Mouse (Mus musculus): ENCODE results near the gene Zdhhc19. TPM values are rescaled to one million over a fixed set of nuclear protein-coding genes. Genes with fewer than 3 reads are reported as not detected.

Gene Zdhhc19
- polyA plus RNA-seq, 1 experiment from 2014 or later = not detected

- peak; percentile 43; the same call in 1 of the 2 replicates for ATAC-seq (ENCODE audit: low FRiP score, low TSS enrichment)
- Histone ChIP-seq H3K27me3 (ENCODE audit: insufficient read depth, low read length) (peaks cover 4% of the 10 kb centered on the region), H3K4me3 (ENCODE audit: low read length) (no peak overlapping the region), H3K4me1 (ENCODE audit: insufficient read depth, low read length) (no peaks in the 10 kb centered on the region), H3K4me2 (replicated peaks; ENCODE audit: low read depth, low read length) (no peak overlapping the region), H3K9me3 (ENCODE audit: low read length) (no peaks in the 10 kb centered on the region), H3K9ac (replicated peaks; ENCODE audit: low read length) (no peak overlapping the region), H3K27ac (ENCODE audit: low read length) (no peak overlapping the region), H3K36me3 (ENCODE audit: insufficient read depth, low read length) (no peaks in the 10 kb centered on the region)
- WGBS = 45% methylated on average over 6 of the region's 6 CpGs
These were observed 7.6 kb downstream of the Zdhhc19 start for GRCm38 (mm10) chr16:32503633-32504032.

DNA sequence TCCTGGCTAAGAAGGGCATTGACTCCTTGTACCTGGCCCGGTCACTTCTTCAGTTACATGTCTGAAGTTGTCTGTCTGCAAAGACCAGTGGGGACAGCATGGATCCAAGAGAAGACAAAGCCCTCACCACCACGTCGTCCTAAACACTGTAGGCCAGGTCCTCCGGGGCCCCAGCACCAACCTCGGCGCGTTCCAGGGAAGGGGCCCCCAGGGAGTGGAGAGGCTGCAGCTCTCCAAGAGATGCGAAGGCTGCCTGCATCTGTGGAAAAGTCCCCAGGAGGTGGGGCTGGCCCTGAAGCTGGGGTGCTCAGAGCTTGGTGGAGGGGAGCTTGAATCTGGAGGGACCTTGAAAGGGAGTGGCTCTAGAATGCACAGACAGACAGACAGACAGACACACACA, 10.2 kb downstream of the Zdhhc19 start:
- H3K36me3 ChIP-seq (ENCODE audit: insufficient read depth, low read length) = no peaks in the 10 kb centered on the region
- no peaks in the 10 kb centered on the region for H3K4me1 ChIP-seq (ENCODE audit: insufficient read depth, low read length)
- H3K27ac ChIP-seq (ENCODE audit: low read length) = no peak overlapping the region
- H3K27me3 ChIP-seq (ENCODE audit: insufficient read depth, low read length) = no peaks in the 10 kb centered on the region
- no peak overlapping the region for H3K4me2 ChIP-seq (replicated peaks; ENCODE audit: low read depth, low read length)
- ATAC-seq (ENCODE audit: low FRiP score, low TSS enrichment) = no peak
- WGBS = 78% methylated on average over 8 of the region's 8 CpGs
- no peak overlapping the region for H3K4me3 ChIP-seq (ENCODE audit: low read length)
- no peak overlapping the region for H3K9ac ChIP-seq (replicated peaks; ENCODE audit: low read length)
- H3K9me3 ChIP-seq (ENCODE audit: low read length) = no peaks in the 10 kb centered on the region

DNA sequence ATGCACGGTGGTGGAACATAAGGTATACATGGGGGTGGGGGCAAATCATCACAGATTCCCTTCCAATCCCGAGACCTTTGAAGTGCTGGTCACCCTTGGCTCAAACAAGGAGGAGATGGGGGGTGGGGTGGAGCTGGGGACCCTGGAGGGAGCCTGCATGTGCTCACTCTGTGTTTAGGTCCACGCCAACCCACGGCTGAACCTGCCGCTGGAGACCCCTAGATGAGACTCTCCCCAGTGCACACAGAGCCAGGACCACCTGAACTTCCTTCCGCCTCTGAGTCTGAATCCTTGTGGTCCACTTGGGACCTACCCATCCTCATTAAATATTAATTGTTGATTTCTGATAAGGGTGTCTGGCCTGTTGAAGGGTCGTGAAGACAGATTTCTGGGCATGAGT, 10.8 kb downstream of the Zdhhc19 start:
- H3K4me3 ChIP-seq (ENCODE audit: low read length) = no peak overlapping the region
- no peaks in the 10 kb centered on the region for H3K9me3 ChIP-seq (ENCODE audit: low read length)
- no peak overlapping the region for H3K4me2 ChIP-seq (replicated peaks; ENCODE audit: low read depth, low read length)
- H3K27me3 ChIP-seq (ENCODE audit: insufficient read depth, low read length) = no peaks in the 10 kb centered on the region
- H3K9ac ChIP-seq (replicated peaks; ENCODE audit: low read length) = no peak overlapping the region
- H3K27ac ChIP-seq (ENCODE audit: low read length) = no peak overlapping the region
- no peak for ATAC-seq (ENCODE audit: low FRiP score, low TSS enrichment)
- WGBS = 79% methylated on average over 7 of the region's 7 CpGs
- no peaks in the 10 kb centered on the region for H3K36me3 ChIP-seq (ENCODE audit: insufficient read depth, low read length)
- no peaks in the 10 kb centered on the region for H3K4me1 ChIP-seq (ENCODE audit: insufficient read depth, low read length)

DNA sequence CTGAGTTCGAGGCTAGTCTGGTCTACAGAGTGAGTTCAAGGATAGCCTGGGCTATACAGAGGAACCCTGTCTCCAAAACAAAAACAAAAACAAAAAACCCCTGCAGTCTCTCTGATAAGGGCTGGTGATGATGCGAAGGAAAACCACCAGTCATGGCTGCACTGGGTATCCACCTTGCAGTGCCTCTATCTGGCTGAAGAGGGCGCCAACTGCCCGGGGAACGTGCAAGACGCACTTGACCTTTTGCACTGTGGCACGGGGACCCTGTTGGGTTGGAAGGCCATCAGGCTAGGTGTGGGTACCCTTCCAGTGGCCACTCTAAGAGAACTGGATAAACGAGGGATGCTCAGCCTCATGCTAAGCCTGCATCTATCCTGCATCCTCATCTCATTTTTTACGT, 11.3 kb downstream of the Zdhhc19 start:
- H3K9ac ChIP-seq (replicated peaks; ENCODE audit: low read length) = no peak overlapping the region
- H3K9me3 ChIP-seq (ENCODE audit: low read length) = no peaks in the 10 kb centered on the region
- ATAC-seq (ENCODE audit: low FRiP score, low TSS enrichment) = no peak
- no peaks in the 10 kb centered on the region for H3K36me3 ChIP-seq (ENCODE audit: insufficient read depth, low read length)
- no peak overlapping the region for H3K4me3 ChIP-seq (ENCODE audit: low read length)
- H3K4me2 ChIP-seq (replicated peaks; ENCODE audit: low read depth, low read length) = no peak overlapping the region
- H3K27ac ChIP-seq (ENCODE audit: low read length) = no peak overlapping the region
- no peaks in the 10 kb centered on the region for H3K27me3 ChIP-seq (ENCODE audit: insufficient read depth, low read length)
- 21% methylated on average over 9 of the region's 9 CpGs for WGBS
- H3K4me1 ChIP-seq (ENCODE audit: insufficient read depth, low read length) = no peaks in the 10 kb centered on the region

GRCm38 (mm10) chr16:32508035-32508434, 12.0 kb downstream of the Zdhhc19 start:
- WGBS = 91% methylated on average over 5 of the region's 5 CpGs
- Histone ChIP-seq H3K4me1 (ENCODE audit: insufficient read depth, low read length) (no peaks in the 10 kb centered on the region), H3K27me3 (ENCODE audit: insufficient read depth, low read length) (no peaks in the 10 kb centered on the region), H3K36me3 (ENCODE audit: insufficient read depth, low read length) (no peaks in the 10 kb centered on the region), H3K9me3 (ENCODE audit: low read length) (no peaks in the 10 kb centered on the region), H3K4me3 (ENCODE audit: low read length) (no peak overlapping the region), H3K4me2 (replicated peaks; ENCODE audit: low read depth, low read length) (no peak overlapping the region), H3K9ac (replicated peaks; ENCODE audit: low read length) (no peak overlapping the region), H3K27ac (ENCODE audit: low read length) (no peak overlapping the region)
- no peak for ATAC-seq (ENCODE audit: low FRiP score, low TSS enrichment)

DNA sequence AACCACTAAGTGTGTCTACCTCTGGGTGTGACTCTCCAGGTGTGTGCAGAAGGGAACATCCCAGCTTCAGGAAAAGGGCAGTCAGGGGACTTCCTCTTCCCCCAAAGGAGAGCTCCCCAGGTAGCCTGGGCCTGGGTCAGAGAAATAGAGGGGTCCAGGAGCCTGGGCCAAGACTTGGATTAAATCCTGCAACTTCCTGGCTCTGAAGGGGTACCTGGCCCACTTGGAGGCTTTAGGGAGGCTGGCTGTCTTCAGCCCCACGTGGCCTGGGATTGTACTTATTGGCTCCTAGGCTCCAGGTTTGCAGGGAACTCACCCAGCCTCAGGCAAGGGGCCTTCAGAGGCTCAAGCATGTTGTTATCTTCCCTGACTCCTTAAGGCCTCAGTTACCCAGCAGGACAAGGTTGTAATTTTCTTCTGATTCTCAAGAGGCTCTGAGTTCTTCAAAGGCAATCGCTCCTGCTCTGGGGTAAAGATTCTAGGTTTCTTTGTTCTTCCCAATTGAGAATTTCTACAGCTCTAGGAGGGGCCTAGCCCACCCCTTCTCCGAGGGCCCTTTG, 12.5 kb downstream of the Zdhhc19 start:
- H3K9ac ChIP-seq (replicated peaks; ENCODE audit: low read length) = no peak overlapping the region
- no peak for ATAC-seq (ENCODE audit: low FRiP score, low TSS enrichment)
- WGBS = 46% methylated on average over 3 of the region's 3 CpGs
- no peak overlapping the region for H3K4me3 ChIP-seq (ENCODE audit: low read length)
- H3K4me1 ChIP-seq (ENCODE audit: insufficient read depth, low read length) = no peaks in the 10 kb centered on the region
- H3K36me3 ChIP-seq (ENCODE audit: insufficient read depth, low read length) = no peaks in the 10 kb centered on the region
- no peaks in the 10 kb centered on the region for H3K27me3 ChIP-seq (ENCODE audit: insufficient read depth, low read length)
- no peak overlapping the region for H3K27ac ChIP-seq (ENCODE audit: low read length)
- H3K9me3 ChIP-seq (ENCODE audit: low read length) = no peaks in the 10 kb centered on the region
- no peak overlapping the region for H3K4me2 ChIP-seq (replicated peaks; ENCODE audit: low read depth, low read length)

DNA sequence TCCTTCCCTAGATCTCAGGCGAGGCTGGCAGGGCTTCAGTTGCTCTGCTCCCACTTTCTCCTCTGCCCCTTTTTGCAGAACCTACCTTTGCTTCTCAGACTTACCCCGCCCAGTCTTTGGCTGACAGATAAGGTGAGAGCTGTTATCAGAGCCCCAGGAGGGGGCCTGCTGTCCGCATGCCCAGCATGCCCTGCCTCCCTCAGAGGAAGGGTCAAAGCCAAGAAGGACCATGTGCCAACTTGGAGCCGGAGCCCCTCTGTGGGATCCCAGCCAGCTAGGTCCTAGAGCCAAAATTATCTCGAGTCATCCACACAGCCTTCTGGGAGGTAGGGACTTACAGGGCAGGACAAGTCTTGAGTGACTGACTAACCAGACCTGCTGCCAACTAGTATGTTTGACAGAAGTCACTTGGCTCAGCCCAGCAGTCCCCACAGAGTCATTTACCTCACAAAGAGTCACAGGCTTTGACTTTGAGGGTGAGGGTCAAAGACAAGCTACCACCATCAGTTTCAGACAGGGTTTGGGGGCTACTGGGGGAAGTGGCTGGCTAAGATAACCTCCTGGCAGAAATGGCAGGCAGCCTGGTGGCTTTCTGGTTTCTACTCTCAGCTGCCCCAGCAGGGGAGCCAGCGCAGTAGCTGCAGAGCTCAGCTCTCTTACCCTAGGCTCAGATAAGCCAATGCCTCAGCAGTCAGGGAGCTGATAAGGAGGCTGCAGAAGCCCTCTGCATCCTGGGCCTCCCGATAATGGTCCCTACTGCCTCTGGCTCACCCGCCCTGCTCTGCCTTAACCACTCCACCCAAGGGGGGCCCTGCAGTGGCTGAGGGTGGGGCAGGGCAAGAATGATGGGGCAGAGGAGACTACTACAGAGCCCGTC, 13.2 kb downstream of the Zdhhc19 start:
- H3K4me2 ChIP-seq (replicated peaks; ENCODE audit: low read depth, low read length) = no peak overlapping the region
- H3K27ac ChIP-seq (ENCODE audit: low read length) = no peak overlapping the region
- H3K4me3 ChIP-seq (ENCODE audit: low read length) = no peak overlapping the region
- H3K9ac ChIP-seq (replicated peaks; ENCODE audit: low read length) = no peak overlapping the region
- H3K4me1 ChIP-seq (ENCODE audit: insufficient read depth, low read length) = no peaks in the 10 kb centered on the region
- no peaks in the 10 kb centered on the region for H3K36me3 ChIP-seq (ENCODE audit: insufficient read depth, low read length)
- H3K9me3 ChIP-seq (ENCODE audit: low read length) = no peaks in the 10 kb centered on the region
- no peaks in the 10 kb centered on the region for H3K27me3 ChIP-seq (ENCODE audit: insufficient read depth, low read length)
- peak; percentile 70; the same call in 1 of the 2 replicates for ATAC-seq (ENCODE audit: low FRiP score, low TSS enrichment)
- 75% methylated on average over 9 of the region's 9 CpGs for WGBS

GRCm38 (mm10) chr16:32510399-32511337, 14.6 kb downstream of the Zdhhc19 start:
- H3K4me3 ChIP-seq (ENCODE audit: low read length) = no peak overlapping the region
- ATAC-seq (ENCODE audit: low FRiP score, low TSS enrichment) = no peak
- H3K9ac ChIP-seq (replicated peaks; ENCODE audit: low read length) = no peak overlapping the region
- 58% methylated on average over 18 of the region's 18 CpGs for WGBS
- H3K9me3 ChIP-seq (ENCODE audit: low read length) = no peaks in the 10 kb centered on the region
- no peaks in the 10 kb centered on the region for H3K27me3 ChIP-seq (ENCODE audit: insufficient read depth, low read length)
- peaks cover 2% of the 10 kb centered on the region; the same call in 1 of the 2 replicates for H3K4me1 ChIP-seq (ENCODE audit: insufficient read depth, low read length)
- H3K4me2 ChIP-seq (replicated peaks; ENCODE audit: low read depth, low read length) = no peak overlapping the region
- H3K36me3 ChIP-seq (ENCODE audit: insufficient read depth, low read length) = no peaks in the 10 kb centered on the region
- no peak overlapping the region for H3K27ac ChIP-seq (ENCODE audit: low read length)

DNA sequence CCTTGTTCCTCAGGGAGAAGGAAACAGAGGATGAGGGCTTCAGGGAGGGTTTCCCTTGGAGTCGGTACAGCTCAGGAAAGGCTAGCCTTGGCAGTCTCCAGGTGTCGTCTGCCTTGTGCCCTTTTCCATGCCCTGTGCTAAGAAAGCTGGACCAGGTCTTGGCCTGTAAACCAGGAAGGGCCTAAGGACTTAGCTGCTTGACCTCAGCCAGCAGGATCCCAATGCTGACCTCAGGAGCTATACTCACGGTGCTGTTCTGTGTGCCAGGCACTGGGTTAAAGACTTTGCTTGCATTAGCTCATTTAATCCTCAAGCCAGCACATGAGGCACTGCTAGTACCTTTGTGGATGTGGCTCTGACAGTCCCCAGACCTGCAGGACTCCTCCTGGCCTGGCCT, 15.3 kb downstream of the Zdhhc19 start:
- no peak for ATAC-seq (ENCODE audit: low FRiP score, low TSS enrichment)
- Histone ChIP-seq H3K36me3 (ENCODE audit: insufficient read depth, low read length) (no peaks in the 10 kb centered on the region), H3K27me3 (ENCODE audit: insufficient read depth, low read length) (no peaks in the 10 kb centered on the region), H3K4me3 (ENCODE audit: low read length) (no peak overlapping the region), H3K27ac (ENCODE audit: low read length) (no peak overlapping the region), H3K9me3 (ENCODE audit: low read length) (no peaks in the 10 kb centered on the region), H3K9ac (replicated peaks; ENCODE audit: low read length) (no peak overlapping the region), H3K4me1 (ENCODE audit: insufficient read depth, low read length) (peaks cover 9% of the 10 kb centered on the region), H3K4me2 (replicated peaks; ENCODE audit: low read depth, low read length) (no peak overlapping the region)
- WGBS = 76% methylated on average over 3 of the region's 3 CpGs
